Mouse (Mus musculus) bone marrow, adult 2 months (tissue): ENCODE data around the gene Zfp335. TPM values are rescaled to one million over a fixed set of nuclear protein-coding genes. Genes with fewer than 3 reads are reported as not detected.
A peak's percentile ranks its signal among the peaks of the same experiment; 100 is the strongest.
"Not testable (repeated sequence)": the region's sequence is repeated elsewhere in the genome, so short reads cannot be mapped to it uniquely, and the experiment has no call there.

Experiments used
- H3K27ac ChIP-seq: fragments of 200-500 bp; 2 replicates; pipeline ENCODE4 v1.5.1; 2012; ENCODE audit warnings: low read depth, mild to moderate bottlenecking, control low read depth, inconsistent platforms, low read length; ENCODE audit not compliant: control insufficient read depth, poor library complexity, insufficient read depth
- H3K4me1 ChIP-seq: fragments of 200-500 bp; 2 replicates; pipeline ENCODE4 v1.6.1; 2011; ENCODE audit warnings: low read length; ENCODE audit not compliant: control insufficient read depth, insufficient read depth
- H3K4me3 ChIP-seq: fragments of 200-500 bp; replicated peaks from 2 replicates; pipeline ENCODE3; 2011; ENCODE audit warnings: mild to moderate bottlenecking, low read depth, low read length, control low read depth; ENCODE audit not compliant: control insufficient read depth
- CTCF ChIP-seq: fragments of 200-500 bp; IDR thresholded peaks from 2 replicates; pipeline ENCODE4 v1.5.1; 2011; ENCODE audit warnings: low read length, control low read depth; ENCODE audit not compliant: control insufficient read depth, insufficient read depth
- POLR2A ChIP-seq: fragments of 200-500 bp; IDR thresholded peaks from 2 replicates; pipeline ENCODE4 v1.6.1; 2011; ENCODE audit warnings: low read depth, mild to moderate bottlenecking, control low read depth, low read length, borderline replicate concordance; ENCODE audit not compliant: control insufficient read depth
- WGBS: fragments of 180-500 bp; shearing (Covaris S2); methylation state at CpG from one replicate; pipeline ENCODE4 v1.1.7; 2018; 5-methylcytosine and 5-hydroxymethylcytosine counted together
- polyA plus RNA-seq: library from polyadenylated mRNA; stranded (reverse); fragments of >200 nt; gene quantifications from 2 replicates; pipeline ENCODE4 v1.2.4, GENCODE M21; 2011; ENCODE audit warnings: low replicate concordance; ENCODE audit not compliant: missing spikeins, insufficient read depth, insufficient read length

The Zfp335 gene
- polyA plus RNA-seq, 1 experiment: 35.2 TPM

DNA sequence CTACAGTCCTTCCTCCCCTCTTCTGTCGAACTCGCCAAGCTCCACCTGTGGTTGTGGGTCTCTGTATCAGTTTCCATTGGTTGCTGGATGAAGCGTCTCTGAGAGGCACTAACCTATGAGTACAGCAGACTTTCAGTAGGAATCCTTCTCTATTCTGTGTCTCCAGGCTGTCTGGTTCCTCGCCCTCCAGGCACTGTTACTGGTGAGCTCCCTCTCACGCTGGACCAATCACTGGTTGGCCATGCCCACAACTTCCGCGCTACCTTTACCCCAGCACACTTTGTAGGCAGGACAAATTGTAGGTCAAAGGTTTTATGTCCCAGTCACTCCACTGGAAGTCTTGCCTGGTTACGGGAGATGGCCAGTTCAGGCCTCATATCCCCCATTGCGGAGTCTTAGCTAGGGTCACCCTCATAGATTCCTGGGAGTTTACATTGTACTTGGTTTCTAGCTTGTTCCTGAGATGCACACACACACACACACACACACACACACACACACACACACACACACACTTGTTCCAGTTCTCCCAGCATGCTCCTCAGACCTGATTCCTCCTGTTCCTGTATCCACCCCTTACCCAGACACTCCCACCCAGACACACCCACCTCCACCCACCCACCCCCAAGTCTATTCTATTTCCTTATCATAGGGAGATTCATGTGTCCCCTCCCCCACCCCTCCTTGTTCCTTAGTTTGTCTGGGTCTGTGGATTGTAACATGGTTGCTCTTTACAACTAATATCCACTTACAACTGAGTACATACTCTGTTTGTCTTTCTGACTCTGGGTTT, 51.7 kb downstream of the Zfp335 start:
- Histone ChIP-seq H3K4me3 (no peak overlapping the region), H3K4me1 (no peaks in the 10 kb centered on the region), H3K27ac (no peak overlapping the region)
- 60% methylated on average over 9 of the region's 9 CpGs for WGBS
- TF ChIP-seq CTCF (no peak), POLR2A (no peak)

DNA sequence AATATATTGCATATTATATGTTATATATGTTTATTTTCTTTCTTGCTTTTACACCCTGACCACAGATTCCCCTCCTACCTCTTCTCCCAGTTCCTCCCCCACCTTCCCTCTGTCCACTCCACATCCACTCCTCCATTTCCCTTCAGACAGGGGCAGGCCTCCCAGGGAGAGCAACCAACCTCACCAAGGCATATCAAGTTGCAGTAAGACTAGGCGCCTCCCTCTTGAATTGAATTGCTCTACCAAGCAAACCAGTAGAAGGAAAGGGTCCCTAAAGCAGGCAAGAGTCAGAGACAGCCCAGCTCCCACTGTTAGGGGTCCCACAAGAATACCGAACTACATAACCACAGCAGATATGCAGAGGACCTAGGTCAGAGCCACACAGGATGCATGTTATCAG, 52.4 kb downstream of the Zfp335 start:
- TF ChIP-seq POLR2A (no peak), CTCF (no peak)
- Histone ChIP-seq H3K4me1 (no peaks in the 10 kb centered on the region), H3K4me3 (no peak overlapping the region), H3K27ac (no peak overlapping the region)
- 67% methylated on average over 2 of the region's 2 CpGs for WGBS

GRCm38 (mm10) chr2:164857842-164858553, 53.6 kb downstream of the Zfp335 start:
- no peak for TF ChIP-seq CTCF
- no peak for TF ChIP-seq POLR2A
- Histone ChIP-seq H3K4me3 (no peak overlapping the region), H3K4me1 (no peaks in the 10 kb centered on the region), H3K27ac (no peak overlapping the region; the same call in 1 of the 2 replicates)
- 8% methylated on average over 19 of the region's 19 CpGs for WGBS

GRCm38 (mm10) chr2:164857101-164857821, 54.3 kb downstream of the Zfp335 start, which contains the start of gene Pltp:
Pltp (minus strand) TSS chr2:164857711.
- WGBS: 2% methylated on average over 47 of the region's 47 CpGs
- H3K27ac ChIP-seq: no peak within 1 kb of the TSS; the same call in 1 of the 2 replicates
- TF ChIP-seq POLR2A: no peak

GRCm38 (mm10) chr2:164856309-164857100, 55.1 kb downstream of the Zfp335 start:
- Histone ChIP-seq H3K4me3 (peak overlapping the region; percentile 54), H3K27ac (no peak overlapping the region), H3K4me1 (no peaks in the 10 kb centered on the region)
- TF ChIP-seq POLR2A (no peak), CTCF (no peak)
- WGBS: 3% methylated on average over 42 of the region's 42 CpGs

More at GRCm38 (mm10) chr2:164857101-164857821, 54.3 kb downstream of the Zfp335 start, which contains the start of gene Pltp:
- Histone ChIP-seq H3K4me1 (no peaks in the 10 kb centered on the region), H3K4me3 (peak within 1 kb of the TSS; percentile 54)

GRCm38 (mm10) chr2:164855572-164855971, 56.0 kb downstream of the Zfp335 start:
- not testable (repeated sequence) for H3K27ac ChIP-seq, H3K4me3 ChIP-seq, H3K4me1 ChIP-seq
- WGBS: 88% methylated on average over 5 of the region's 5 CpGs

DNA sequence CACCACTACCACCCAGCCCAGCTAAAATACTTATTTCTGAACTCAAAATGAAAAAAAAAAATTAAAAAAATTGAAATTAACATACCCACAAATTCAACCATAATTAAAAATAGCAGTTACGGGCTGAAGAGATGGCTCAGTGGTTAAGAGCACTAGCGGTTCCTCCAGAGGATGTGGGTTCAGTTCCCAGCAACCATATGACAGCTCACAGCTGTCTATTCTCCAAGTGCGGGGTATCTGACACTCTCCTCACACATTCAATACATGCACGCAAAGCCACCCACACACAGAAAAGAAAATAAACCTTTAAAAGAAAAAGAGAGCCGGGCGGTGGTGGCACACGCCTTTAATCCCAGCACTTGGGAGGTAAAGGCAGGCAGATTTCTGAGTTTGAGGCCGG, 61.5 kb downstream of the Zfp335 start:
- TF ChIP-seq POLR2A (no peak), CTCF (no peak)
- WGBS: 55% methylated on average over 8 of the region's 8 CpGs
- Histone ChIP-seq H3K27ac (no peak overlapping the region), H3K4me1 (no peaks in the 10 kb centered on the region; the same call in none of the 2 replicates), H3K4me3 (no peak overlapping the region)

GRCm38 (mm10) chr2:164845782-164846181, 65.8 kb downstream of the Zfp335 start:
- peak; percentile 36; the same call in 1 of the 2 replicates for TF ChIP-seq CTCF
- no peak for TF ChIP-seq POLR2A
- Histone ChIP-seq H3K27ac (no peak overlapping the region), H3K4me1 (no peaks in the 10 kb centered on the region; the same call in none of the 2 replicates), H3K4me3 (no peak overlapping the region)
- 44% methylated on average over 3 of the region's 3 CpGs for WGBS

Other genes starting within 250 kb of the Zfp335 start
- gene Wfdc11, start 237.7 kb downstream of the Zfp335 start, polyA plus RNA-seq: not detected in 2 replicates
- gene Wfdc13, start 226.7 kb downstream of the Zfp335 start, polyA plus RNA-seq: not detected in 2 replicates
- not detected in 2 replicates for gene Spint4, start 213.3 kb downstream of the Zfp335 start, polyA plus RNA-seq
- not detected in 2 replicates for gene Spint5, start 196.5 kb downstream of the Zfp335 start, polyA plus RNA-seq
- gene Wfdc3, start 165.8 kb downstream of the Zfp335 start, polyA plus RNA-seq: 2.1 and 2.2 TPM in 2 replicates
- gene Dnttip1, start 165.8 kb downstream of the Zfp335 start, polyA plus RNA-seq: 35.3 and 47.6 TPM in 2 replicates
- gene Ube2c, start 141.9 kb downstream of the Zfp335 start, polyA plus RNA-seq: 261 and 459 TPM in 2 replicates
- gene Tnnc2, start 131.8 kb downstream of the Zfp335 start, polyA plus RNA-seq: 9.6 and 12.2 TPM in 2 replicates
- 2.3 and 5.8 TPM in 2 replicates for gene Snx21, start 125.9 kb downstream of the Zfp335 start, polyA plus RNA-seq
- 16.5 and 36.5 TPM in 2 replicates for gene Acot8, start 106.9 kb downstream of the Zfp335 start, polyA plus RNA-seq
- 3.4 and 4.4 TPM in 2 replicates for gene Zswim3, start 106.7 kb downstream of the Zfp335 start, polyA plus RNA-seq
- 2.1 and 3.7 TPM in 2 replicates for gene Zswim1, start 89.1 kb downstream of the Zfp335 start, polyA plus RNA-seq
- not detected in 2 replicates for gene Spata25, start 83.2 kb downstream of the Zfp335 start, polyA plus RNA-seq
- 61.0 and 109 TPM in 2 replicates for gene Ctsa, start 78.9 kb downstream of the Zfp335 start, polyA plus RNA-seq
- 0.97 TPM in 1 of 2 replicates, not detected in the other for gene Neurl2, start 78.3 kb downstream of the Zfp335 start, polyA plus RNA-seq
- gene Pltp, start 54.0 kb downstream of the Zfp335 start, polyA plus RNA-seq: 2.4 and 6.5 TPM in 2 replicates
- gene Pcif1, start 32.5 kb downstream of the Zfp335 start, polyA plus RNA-seq: 24.8 and 31.6 TPM in 2 replicates
- gene Mmp9, start 29.0 kb upstream of the Zfp335 start, polyA plus RNA-seq: 173 and 363 TPM in 2 replicates
- gene Slc12a5, start 49.0 kb upstream of the Zfp335 start, polyA plus RNA-seq: 3.6 and 5.1 TPM in 2 replicates
- gene Ncoa5, start 123.1 kb upstream of the Zfp335 start, polyA plus RNA-seq: 15.9 and 30.7 TPM in 2 replicates
- gene Cd40, start 143.9 kb upstream of the Zfp335 start, polyA plus RNA-seq: 11.4 and 13.6 TPM in 2 replicates
- not detected in 2 replicates for gene 1700025C18Rik, start 179.0 kb upstream of the Zfp335 start, polyA plus RNA-seq